Mouse (Mus musculus) testis, adult 2 months (tissue): Measurements from ENCODE around the gene Acadvl.

Experiments
- CTCF ChIP-seq: fragments of 200-500 bp; IDR thresholded peaks from 2 replicates; pipeline ENCODE4 v1.5.1; 2012; ENCODE audit warnings: low read depth, mild to moderate bottlenecking, inconsistent platforms, low read length, moderate library complexity; ENCODE audit not compliant: control insufficient read depth, insufficient read depth, insufficient replicate concordance
- POLR2A ChIP-seq: fragments of 200-500 bp; IDR thresholded peaks from 2 replicates; pipeline ENCODE4 v1.6.1; 2012; ENCODE audit warnings: low read depth, mild to moderate bottlenecking, inconsistent platforms, low read length, moderate library complexity; ENCODE audit not compliant: control insufficient read depth

DNA sequence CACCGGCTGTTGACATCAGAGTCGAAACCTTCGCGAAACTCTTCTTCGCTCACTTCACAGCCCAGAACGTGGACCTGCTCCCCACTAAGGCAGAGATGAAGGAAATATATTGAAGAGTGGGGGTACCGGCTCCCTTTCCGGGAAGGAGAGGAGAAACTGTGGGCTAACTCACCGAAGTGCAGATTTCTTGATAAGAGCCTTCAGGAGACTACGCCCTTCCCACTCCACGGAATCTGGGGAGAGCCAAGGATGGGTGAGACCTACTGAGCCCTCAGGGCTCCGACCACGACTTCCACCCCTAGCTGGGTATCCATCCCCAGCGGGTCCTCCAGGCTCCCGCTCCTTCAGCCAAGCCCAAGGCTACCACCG is 35.4 kb downstream of the Acadvl start:
- TF ChIP-seq CTCF: no peak
- no peak for TF ChIP-seq POLR2A
